Mouse (Mus musculus) frontal cortex, postnatal 14 days (tissue): ENCODE data around the gene Gabbr2.

Experiments
- DNase-seq, 2 experiments: peaks; one replicate each; pipeline ENCODE4 v3.0.0; 2022; ENCODE audit warnings: low spot score in 2 of 2

Gene Gabbr2

DNA sequence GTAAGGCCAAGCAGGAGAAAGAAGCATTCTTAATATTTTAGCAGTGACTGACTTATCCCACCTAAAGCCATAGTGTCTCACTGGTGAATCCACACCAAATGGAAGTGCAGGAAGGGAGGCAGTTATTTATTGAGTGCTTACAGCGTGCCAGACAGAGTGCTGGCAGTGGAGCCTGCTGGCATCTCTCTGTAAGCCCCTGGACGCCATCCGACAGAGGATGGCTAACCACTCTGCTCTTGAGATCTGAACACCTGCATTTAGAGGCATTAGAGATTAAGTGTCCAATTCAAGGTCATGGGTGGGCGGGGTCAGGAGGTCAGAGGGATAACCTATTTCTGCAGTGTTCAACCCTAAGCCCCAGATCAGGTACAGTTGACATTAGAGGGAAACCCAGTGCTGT is 2.8 kb downstream of the Gabbr2 start:
- DNase-seq, result no peak

DNA sequence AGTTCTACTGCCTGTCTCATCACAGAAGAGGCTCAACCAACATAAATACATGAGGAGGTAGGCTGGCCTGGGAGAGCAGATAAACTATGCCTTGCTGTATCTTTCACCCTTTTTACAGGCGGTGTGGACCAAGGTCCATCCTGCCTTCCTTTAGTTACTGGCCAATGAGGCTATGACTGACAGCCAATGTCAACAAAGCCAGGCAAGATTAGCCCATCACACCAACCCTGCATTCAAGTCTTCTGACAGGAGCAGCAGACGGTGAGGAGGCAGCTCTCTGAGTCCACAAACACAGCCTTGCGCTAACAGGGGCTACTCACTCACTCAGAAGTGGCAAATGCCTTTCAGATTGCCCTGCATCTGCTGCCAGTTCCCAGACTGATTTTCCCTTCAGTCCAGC is 3.4 kb downstream of the Gabbr2 start:
- DNase-seq, result no peak

DNA sequence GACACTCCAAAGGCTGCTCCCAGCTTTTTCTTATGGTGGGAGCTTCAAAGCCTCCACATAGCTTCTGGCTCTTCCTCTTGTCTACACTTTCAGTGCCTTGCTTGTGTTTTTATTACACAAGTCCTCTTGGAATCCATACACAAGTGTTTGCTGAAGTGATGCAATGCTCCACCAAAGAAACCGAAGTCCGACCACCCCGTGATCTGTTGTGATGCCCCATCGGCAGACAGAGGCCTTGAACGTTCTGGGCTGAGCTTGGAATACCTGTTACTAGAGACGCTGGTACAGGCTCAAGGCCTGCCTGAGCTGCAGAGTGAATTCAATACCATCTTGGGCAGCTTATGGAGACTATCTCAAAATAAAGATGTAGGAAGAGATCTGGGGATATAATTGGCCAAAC is 3.9 kb downstream of the Gabbr2 start:
- no peak for DNase-seq

DNA sequence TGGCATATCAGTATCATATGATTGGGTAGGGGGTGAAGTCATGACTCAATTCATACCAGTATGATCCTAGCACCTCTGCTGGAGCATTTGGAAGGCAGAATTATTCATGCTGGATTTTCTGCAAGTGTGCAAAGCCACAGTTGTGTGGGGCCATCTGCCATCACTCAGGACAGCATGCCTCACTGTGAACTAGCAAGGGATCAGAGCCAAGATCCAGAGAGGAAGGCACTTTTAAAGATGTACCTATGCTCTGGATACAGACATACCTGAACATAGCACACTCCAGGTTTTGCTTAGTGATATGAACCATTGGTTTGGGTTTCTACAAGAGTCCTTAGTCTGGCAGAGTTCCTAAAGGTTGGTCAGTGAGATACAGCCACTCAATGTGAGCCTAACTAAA is 5.6 kb downstream of the Gabbr2 start:
- no peak for DNase-seq

DNA sequence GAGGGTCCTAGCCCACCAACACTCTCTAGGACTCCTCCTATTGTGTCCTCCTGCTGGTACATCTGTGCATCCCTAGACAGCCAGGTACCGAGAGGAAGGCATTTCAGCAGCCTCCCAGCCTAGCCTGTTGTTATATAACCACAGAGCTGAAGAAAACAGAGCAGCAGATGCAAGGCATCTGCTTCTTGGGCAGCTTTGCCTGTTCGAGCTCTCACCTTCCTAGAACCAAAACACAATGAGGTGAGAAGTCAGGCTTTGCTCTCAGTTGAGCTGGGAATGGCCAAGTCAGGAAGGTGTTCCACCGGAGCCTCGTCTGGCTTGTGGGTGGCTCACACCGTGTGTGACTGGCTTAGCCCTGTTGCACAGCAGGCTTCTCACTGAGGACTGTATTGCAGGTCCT is 8.8 kb downstream of the Gabbr2 start:
- DNase-seq, result no peak

DNA sequence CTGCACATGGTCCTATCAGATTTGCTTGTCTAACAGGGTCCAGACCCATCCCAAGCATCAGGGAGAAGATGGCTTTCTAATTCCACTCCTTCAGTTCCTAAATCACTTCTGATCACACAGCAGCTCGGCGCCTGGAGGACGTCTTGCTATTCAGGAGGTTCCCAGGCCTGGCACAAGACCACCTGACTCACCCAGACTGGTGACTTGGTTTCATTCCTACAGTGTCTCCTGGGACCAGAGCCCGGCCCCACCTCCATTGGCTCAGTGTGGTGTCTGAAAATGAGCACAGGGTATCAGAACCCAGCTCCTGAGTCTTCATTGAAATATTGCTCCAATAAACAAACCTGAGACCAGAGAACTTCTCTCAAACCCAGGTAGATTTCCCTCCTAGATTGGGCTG is 9.6 kb downstream of the Gabbr2 start:
- no peak for DNase-seq

DNA sequence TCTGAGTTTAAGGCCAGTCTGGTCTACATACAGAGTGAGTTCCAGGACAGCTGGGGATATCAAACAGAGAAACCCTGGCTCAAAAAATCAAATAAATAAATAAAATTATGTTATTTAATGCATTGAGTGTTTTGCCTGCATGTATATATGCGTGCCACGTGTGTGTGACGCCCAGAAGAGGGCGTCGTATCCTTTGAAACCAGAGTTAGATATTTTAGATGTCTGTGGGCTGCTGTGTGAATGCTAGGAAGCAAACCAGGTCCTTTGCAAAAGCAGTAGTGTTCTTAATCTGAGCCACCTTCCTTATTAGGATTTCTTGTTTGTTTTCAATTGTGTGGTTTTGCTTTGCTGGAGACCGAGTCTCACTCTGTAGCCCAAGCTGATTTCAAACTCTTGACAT is 13.3 kb downstream of the Gabbr2 start:
- DNase-seq, result no peak

DNA sequence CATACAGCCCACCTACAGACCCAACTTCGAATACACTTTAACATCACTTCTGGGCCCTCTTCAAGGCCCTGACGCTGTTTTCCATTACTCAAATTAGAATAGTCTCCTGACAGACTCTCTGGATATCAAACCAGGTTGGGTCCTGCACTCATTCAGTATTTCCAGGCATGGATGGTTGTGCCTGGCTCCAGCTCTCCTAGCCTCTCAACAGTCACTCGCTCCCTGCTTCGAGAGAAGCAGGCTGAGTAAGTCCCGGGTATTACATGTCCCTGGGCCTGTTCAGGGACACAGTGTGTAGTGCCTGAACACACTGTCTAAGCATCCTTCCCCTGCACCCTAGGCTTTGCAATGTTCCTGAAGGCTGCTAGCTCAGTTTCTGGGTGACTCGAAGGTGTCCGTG is 14.5 kb downstream of the Gabbr2 start:
- DNase-seq, result no peak

DNA sequence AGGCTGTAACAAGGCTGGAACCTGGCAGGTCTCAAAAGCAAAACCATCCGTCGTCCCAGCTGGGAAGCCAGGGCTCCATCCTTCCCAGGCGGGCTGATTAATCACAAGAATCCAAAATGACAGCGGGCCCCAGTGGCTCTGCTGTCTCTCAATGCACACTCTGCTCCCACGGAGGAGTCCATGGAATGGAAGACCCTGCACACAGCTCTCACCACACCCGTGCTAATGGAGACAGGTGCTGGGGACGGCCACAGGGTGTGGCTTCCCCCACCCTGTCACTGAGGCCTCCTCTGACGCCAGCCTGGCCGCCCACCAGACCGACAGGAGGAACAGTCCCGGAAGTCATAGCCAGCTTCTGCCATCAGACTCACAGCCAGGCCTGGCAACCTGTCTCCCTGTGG is 15.0 kb downstream of the Gabbr2 start:
- no peak for DNase-seq

DNA sequence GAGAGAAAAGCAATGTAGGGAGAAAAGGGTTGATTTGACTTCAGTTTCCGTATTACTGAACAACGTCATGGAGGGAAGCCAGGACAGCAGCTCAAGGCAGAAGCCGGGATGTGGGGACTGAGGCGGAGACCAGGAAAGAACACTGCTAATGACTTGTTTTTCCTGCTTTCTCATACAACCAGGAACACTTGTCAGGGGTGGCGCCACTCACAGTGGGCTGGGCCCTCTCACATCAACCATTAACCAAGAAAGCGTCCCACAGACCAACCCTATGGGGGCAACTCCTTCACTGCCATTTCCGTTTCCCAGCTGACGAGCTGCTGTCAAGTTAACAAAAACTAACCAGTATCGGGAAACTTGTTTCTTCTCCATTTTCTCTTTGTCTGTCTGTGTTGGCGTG is 18.4 kb downstream of the Gabbr2 start:
- no peak for DNase-seq

DNA sequence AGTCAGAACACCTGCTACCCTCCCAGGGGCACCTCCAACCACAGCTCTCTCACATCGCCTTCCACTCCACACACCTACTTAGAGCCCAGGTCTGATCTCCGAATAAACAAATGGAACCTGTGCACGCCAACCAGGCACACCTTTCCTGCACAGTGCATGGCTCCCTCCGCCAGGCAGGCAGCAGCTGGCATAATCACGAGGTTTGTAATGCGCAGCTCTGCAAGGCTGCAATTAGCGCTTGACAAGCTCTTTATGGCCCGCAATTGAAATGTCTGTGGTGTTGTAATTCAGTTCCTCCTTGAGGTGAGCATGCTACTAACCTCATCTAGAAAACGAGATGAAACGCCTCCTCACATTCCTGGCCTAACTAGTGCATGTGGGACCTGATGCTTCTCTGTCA is 23.7 kb downstream of the Gabbr2 start:
- DNase-seq, result no peak

DNA sequence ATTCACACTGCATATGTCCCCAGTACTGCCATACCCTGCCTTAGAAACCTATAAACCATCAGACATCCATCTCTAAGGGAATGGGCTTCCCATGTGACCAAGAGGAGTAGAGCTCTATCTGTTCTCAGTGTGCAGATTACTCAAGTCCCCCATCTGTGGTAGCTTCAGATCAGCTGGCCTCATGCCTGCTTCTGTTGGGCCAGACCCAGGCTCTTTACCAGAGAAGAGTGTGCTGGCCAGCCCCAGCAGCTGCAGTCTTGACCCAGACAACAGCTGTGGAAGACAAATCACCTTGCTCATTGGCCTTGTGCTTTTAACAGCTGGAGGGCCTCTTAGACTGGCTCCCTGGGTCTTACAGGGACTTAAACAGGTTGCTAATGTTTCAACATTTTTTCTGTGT is 25.1 kb downstream of the Gabbr2 start:
- DNase-seq, result no peak

DNA sequence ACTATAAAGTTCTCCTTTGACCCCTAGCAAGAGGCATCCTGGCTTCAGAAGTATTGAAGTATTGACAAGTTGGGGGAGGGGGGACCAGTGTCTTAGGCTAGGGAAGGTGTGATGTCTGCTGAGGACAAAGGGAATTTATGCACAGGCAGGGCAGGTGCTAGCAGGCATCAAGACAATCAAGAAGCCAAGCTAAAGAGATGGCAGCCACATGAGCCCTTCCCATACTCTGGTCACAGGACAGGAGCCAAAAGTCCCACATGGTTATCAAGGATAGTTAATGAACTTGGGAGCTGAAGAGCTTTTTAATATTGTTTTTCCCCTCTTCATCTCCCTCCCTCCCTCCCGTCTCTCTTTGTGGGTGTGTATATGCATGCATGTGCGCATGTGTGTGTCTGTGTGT is 30.3 kb downstream of the Gabbr2 start:
- DNase-seq, result no peak

DNA sequence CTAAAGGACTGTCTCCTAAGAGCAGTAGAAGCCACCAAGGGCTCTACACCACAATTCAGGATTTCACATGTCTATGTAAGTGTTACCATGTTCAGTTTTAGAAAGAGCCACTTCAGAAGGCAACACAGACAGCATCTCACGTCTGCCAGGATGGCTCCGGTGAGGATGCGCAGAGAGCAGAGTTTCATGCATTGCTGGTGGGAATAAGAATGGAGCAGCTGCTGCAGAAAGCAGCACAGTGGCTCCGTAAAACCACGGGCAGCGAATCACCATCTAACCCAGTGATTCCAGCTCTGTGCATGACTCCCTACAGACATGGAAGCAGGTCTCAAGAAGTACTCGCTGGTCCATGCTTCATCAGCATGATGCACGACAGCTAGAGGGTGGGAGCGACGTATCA is 31.5 kb downstream of the Gabbr2 start:
- no peak for DNase-seq

DNA sequence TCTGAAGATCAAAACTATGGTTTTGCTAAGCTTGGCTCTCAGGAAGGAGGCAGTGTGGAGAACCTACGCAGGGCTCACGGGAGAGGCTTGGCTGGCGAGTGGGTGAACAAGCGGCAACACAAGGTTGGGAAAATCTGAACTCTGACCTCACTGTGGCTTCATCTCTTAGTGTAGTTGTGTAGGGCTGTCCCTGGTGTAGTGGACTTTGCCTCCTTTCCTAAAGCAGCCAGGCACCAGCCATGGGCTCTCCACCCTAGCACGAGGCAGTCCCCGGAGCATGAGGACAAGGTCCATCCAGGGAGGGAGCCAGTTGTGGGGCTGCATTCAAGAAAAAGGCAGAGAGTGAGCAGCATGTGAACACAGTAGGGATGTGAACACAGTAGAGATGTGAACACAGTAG is 31.9 kb downstream of the Gabbr2 start:
- DNase-seq, result no peak

DNA sequence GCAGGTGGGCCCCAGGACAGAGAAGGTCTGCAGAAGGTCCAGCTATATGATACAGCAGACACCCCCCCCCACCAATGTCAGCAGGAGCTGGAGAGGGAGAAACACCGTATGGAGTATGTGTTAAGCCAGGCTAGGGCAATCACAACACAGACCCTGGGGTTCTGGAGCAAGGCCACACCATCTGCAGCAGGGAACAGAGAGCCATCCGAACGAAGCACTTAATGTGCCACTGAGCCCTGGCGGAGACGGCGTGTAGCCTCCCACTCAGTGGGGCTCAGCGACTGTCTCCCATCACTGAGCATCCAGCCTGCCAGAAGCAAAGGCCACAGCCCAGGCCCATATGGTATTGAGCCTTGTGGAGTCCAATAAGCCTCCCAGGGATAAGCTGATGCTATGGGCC is 33.7 kb downstream of the Gabbr2 start:
- DNase-seq, result no peak

DNA sequence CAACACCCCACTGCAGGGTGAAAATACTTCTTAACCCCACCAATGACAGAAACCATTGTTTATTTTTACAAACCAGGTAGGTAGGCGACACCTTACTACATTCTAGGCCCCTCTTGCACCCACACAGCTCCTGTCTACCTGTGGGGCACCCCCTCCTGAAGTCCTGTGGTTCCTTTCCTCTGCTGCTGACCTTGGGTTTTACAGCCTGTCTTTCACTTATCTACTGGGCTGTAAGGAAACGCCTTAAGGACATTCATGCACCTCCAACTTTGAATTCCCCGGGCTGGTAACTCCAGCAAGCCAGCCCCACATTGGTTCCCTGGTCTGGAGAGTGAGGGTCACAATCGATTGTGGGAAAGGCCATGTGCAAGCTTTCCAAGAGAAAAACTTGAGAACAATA is 34.7 kb downstream of the Gabbr2 start:
- DNase-seq, result no peak

DNA sequence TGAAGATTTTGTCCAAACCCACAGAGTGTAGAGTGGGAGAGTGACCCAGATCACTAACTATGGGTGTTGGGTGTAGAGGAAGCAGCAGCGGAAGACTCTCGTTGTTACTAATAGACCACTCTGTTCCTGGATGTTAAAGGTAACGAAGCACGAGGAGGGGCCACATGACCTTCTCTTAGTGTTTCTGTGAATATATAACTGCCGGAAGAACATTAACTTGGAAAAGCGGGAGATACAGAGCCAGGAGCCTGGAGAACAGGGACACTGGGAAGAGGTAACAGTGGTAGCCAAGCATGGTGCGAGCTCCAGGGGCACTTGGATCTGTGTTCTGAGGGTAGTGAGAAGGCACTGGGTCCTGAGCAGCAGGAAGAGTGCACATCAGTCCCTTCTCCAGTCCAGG is 38.7 kb downstream of the Gabbr2 start:
- DNase-seq, result no peak

DNA sequence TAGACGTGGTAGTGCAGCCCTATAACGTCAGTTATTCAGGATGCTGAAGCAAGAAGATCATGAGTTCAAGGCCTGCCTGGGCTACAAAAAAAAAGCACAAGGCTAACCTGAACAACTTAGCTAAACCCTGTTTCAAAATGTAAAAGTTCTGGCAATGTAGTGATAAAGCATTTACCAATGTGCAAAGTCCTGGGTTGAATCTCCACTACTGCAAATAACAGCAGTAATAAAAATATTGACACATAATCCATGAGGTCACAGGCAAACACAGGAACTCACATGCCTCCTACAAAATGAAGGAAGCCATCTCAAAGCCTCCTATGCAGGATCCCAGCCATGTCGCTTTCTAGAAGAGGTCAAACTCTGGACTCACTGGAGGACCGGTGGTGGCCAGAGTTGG is 39.1 kb downstream of the Gabbr2 start:
- no peak for DNase-seq

DNA sequence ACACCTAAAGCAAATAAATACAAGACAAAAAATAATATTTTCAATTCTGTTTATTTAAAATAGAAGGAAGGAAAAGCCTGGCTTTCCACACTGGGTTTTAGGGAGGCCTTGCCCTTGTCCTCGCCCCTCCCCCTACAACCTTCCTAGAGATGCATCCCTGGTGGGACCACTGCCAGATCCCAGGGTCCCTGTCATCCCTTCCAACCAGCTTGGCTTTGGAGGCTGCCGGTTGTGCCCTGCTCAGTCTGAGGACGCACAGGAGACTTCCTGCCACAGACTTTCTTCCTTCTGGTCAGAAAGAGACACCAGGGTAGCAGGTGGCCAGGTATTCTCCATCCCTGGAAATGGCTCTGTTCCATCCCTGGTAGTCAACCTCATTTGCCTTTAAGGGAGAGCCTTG is 57.4 kb downstream of the Gabbr2 start:
- DNase-seq, result no peak

DNA sequence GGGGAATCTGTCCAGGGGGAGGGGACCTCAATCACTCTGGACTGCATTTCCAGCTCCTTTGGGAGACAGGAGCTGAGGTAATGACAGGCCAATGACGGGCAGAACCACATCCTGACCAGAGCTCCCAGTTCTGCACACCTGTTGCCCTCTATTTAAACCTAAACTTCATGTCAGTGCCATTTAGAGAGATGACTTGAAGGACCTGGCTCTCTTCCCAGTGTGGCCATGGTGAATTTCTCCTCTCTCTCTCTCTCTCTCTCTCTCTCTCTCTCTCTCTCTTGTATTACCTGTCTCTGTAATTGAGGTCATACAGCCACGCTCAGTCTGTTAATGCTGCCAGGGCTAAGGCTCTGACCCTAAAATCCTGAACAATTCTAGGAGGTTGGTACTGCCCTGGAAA is 58.1 kb downstream of the Gabbr2 start:
- no peak for DNase-seq

DNA sequence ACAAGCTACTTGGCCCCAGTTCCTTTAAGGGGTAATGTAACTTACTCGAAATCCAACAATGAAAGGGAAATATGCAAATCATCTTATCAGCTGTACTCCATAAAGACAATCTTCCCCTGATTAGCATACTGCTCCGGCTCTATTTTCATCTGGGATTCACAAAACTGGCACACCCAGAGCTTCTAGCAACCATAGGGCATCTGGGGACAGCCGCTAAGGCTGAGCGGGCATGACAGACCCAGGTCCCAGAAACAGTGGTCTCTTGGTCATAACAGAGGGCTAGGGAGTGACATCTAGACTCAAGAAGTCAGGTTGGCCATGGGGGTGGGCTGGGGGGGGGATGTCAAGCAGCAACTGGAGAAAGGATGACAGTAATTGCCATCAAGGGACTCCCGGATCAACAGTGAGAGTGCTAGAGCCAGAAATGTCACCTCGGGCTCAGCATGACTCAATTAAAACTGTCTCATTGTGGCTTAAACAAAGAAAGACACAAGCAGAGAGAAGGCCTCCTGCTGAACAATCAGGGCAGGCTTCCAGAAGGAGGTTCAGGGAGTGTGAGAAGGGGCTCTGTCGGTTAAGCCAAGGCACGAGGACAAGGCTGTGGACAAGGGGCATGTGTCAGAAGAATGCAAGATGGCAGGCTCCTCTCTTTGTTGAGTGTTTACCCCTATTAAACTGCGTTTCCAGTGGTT is 59.8 kb downstream of the Gabbr2 start:
- no peak for DNase-seq

DNA sequence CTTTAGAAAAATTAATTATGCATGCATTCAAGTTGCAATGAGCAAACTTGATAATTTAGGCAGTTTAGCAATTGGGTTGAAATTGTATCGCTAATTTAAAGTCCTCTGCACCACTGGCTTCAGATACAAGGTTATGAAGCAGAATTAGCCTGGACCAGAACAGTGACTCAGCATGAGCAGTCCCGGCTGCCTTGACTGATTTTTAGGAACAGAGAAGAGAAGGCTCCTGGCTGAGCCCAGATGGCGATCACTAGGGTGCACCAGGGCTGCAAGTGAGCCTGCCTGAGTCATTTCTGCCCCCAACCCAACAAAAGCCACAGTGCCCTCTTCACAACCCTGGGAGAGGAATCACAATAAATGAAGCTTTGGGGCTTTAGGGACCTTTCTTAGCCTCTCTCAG is 63.6 kb downstream of the Gabbr2 start:
- no peak for DNase-seq

DNA sequence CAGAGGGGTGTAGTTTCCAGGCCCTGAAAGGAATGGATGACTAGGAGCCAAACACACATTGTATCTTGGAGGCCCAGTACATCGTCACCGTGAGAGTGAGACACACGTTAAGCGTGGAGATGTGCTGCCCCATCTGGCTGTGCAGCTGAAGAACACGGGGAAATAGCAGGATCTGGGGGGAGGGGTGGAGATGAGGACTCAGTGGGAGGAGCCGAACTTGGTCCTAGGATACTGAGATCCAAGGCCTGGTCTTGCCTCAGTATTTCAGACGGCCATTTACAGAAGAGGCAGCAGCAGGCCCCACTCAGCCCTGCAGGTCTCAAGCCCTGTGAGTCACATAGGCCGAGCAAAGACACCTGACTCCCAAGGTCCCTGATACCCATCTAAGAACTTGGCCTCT is 72.5 kb downstream of the Gabbr2 start:
- DNase-seq, result no peak

DNA sequence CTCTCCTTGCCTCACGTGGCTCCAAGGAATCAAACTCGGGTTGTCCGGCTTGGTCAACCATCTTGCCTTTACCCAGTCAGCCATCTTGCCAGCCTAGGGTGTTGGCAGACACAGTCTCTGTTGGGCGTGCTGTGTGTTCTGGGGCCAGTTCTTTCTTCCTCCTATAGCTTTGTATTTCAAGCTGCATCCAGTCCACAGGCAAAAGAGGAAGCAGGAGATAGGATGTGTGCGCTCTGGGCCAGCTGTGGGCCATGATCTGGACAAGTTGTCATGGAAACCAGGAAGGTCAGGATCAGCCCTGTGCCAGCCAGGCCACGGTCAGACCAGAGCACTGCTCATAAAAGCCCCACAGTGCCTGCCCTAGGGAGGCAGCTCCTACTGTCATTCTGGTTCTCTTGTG is 74.9 kb downstream of the Gabbr2 start:
- no peak for DNase-seq
